Mouse (Mus musculus): ENCODE data around the gene Magee1. TPM values are rescaled to one million over a fixed set of nuclear protein-coding genes. Genes with fewer than 3 reads are reported as not detected.
"Not testable (repeated sequence)": the region's sequence is repeated elsewhere in the genome, so short reads cannot be mapped to it uniquely, and the experiment has no call there.

Gene Magee1
- total RNA-seq (2021) = 1 to 10 TPM; 3.7 to 5.4 TPM
- long read RNA-seq, experiment 1, transcript Magee1-201 (1 exons, 3,550 nt) = major isoform, 5 of 5 reads
- long read RNA-seq, experiment 1, partial matches to known transcripts = 0 of 5 reads
- long read RNA-seq, experiment 1, other reads (novel, unspliced or antisense) = 0 of 5 reads
- long read RNA-seq, experiment 2, partial matches to known transcripts = 0 of 4 reads
- long read RNA-seq, experiment 2, other reads (novel, unspliced or antisense) = 0 of 4 reads

DNA sequence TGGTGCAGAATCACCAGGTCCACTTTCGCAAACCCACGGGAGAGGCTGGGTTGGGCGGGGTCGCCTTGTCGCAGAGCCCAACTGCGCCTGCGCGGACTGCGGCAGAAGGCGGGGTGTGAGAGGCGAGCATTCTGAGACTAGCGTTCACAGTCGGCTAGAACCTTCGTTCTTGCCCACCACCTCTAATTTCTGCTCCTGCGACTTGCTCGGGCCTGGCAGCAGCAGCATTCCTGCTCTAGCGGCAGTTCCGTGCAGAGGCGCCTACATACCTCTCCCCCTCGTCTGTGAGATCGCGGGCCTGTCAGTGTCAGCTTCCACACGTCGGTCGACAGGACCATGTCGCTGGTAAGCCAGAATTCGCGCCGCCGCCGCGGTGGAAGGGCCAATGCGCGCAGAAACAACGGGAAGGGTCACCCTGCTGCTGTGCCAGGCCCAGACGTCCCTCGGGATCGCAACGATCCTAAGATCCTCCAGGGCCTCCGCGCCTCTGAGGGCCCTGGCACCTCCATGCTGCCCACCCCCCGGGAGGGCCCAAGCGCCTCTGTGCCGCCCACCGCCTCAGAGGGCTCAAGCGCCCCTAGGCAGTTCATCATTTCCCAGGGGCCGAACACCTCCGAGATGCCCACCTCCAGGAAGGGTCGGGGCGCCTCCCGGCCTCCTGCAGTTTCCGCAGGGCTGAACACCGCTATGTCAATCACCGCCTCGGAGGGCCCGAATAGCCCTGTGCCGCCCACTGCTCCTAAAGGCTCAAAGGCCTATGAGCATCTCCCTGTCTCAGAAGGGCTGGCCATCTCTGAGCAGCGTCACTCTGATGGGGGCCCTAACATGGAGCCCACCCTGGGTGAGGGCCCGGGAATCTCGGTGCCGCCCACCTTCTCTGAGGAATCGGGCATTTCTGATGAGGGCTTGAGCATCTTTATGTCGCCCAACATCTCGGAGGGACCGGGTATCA is at the start of gene Magee1:
TSS of gene Magee1 (plus strand) at position 104 of the 952 bp plus-strand sequence.
- DNase-seq = peak; percentile 82

GRCm38 (mm10) chrX:105079151-105079550 is 41.0 kb upstream of the Magee1 start:
- no peak for DNase-seq

DNA sequence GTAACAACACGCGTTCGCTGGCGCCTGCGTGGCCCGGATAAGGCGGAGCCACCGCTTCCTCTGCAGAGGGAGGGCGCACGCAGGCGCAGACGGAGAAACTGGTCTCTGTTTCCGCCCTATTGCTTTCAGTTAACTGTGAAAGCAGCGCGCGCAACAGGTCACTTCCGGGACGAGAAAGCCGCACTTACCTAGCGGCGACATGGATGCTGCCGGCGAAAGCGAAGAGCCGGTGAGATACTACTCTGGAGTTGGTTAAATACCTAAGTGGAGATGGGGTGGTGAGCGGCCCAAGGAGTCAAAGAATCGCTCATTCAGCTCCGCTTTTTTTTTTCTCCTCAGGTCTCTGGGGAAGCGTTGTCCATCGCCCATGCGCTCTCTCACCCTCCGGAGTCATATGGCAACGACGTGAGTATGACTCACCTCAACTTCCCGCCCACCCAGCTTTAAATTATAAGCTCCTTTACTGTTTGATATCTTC is 40.5 kb upstream of the Magee1 start, which contains the start of gene Pbdc1:
TSS of gene Pbdc1 (plus strand) at position 142 of the 478 bp plus-strand sequence.
- peak; percentile 92 to 96 for DNase-seq

GRCm38 (mm10) chrX:105080096-105080495 is 40.1 kb upstream of the Magee1 start:
- no peak for DNase-seq

GRCm38 (mm10) chrX:105083013-105083412 is 37.2 kb upstream of the Magee1 start:
- DNase-seq = not testable (repeated sequence)

DNA sequence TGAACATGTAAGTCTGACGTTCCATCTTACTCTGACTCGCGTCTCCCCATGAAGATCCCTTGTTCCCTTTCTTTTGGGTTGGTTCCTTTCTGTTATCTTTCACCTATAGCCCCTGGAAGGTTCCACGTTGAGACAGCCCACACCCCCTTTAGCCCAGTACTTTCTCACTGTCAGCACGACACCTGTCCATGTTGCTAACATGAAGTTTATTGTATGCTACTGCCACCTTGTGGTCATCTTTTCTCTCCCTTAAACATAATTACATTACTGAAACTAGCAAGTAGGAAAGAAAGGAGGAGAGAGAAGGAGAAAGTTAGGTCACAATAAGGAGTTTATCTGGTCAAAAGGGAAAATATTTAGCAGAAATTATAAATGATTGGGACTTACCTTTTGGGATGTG is 16.0 kb upstream of the Magee1 start:
- DNase-seq = peak in 1 of 2 experiments; percentile 64

DNA sequence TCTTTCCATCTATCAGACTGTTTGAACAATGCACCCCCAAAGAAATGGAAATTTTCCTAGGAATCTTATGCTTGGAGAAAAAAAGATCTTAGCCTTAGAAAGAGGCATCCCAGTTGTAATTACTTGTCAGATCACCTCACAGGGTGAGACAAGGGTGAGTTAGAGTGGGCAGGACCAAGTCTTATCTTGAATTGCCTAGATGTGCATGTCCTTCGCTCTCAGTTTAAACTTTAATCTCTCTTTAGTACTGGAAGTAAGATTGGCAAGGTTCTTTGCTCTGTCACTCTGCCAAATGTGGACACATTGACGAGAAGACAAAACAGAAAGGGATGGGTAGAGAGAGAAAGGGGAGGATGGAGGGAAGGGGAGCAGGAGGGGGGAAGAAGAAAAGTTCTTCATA is 5.2 kb upstream of the Magee1 start:
- DNase-seq = no peak

GRCm38 (mm10) chrX:105121227-105121865 is 1.2 kb downstream of the Magee1 start:
- peak; percentile 68 to 86 for DNase-seq

GRCm38 (mm10) chrX:105124903-105125302 is 4.7 kb downstream of the Magee1 start:
- no peak for DNase-seq

GRCm38 (mm10) chrX:105151872-105152461 is 31.8 kb downstream of the Magee1 start:
- no peak for DNase-seq

DNA sequence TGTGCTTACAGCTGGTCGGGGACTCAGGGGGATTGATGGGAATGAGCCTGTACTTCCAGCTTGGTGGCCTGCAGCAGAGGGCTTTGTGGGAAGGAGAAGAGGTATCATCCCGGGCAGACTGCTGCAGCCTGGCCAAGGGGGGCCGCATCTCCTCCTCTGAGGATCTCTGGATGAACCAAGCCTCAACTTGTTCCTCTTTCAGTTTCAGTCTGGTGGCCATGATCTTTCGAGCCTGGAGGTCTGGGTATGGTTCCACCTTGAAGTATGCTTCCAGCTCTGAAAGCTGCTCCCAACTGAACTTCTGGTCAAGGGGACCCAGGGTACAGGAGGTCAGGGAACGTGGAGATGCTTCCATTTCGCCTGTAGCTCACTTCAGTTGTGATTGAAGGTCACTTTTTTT is 44.8 kb downstream of the Magee1 start:
- not testable (repeated sequence) for DNase-seq

GRCm38 (mm10) chrX:105167217-105167616 is 47.0 kb downstream of the Magee1 start:
- DNase-seq = no peak

Other genes with a start within 250 kb of the Magee1 start
- 1 to 10 TPM; 5.9 to 8.6 TPM for gene Pbdc1, start 40.6 kb upstream of the Magee1 start, total RNA-seq (2021)

Measured in heart, adult 18-20 months (tissue).